8 mouse cellular contexts compared by ENCODE assay signal in the genomic region with DNA sequence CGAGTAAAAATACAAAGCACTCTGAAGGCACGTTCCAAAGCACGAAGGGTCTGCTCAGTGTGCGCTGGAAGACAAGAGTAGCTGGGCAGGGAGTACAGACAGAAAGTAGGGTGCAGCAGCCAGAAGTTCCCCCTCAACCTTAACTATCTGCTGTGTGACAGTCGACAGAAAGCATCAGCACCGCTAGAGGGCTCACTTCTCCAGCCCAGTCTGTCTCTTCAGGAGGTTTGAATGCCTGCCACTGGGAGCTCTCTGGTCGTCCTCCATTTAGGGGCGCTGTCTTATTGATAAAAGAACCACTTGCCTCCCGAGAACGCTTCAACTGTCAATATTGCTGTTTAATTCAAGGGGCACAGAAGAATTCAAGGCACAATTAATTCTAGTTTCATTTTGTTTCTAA. TPM values are rescaled to one million over a fixed set of nuclear protein-coding genes. Genes with fewer than 3 reads are reported as not detected.
DNase-seq lines count a peak whose midpoint lies in the region; ATAC-seq and TF ChIP-seq lines count a peak whose summit lies in the region.

No protein-coding gene starts in this region.

- H3K36me3 ChIP-seq in ES-E14 (ENCODE audit: control insufficient read depth, insufficient read depth, low read length, poor library complexity, severe bottlenecking) = no peaks in the 10 kb centered on the region
- H3K36me3 ChIP-seq in forebrain, embryonic 16.5 days (ENCODE audit: control insufficient read depth, insufficient read depth) = no peaks in the 10 kb centered on the region
- no peaks in the 10 kb centered on the region for H3K36me3 ChIP-seq in neural tube, embryonic 15.5 days

- no peak overlapping the region for H3K9ac ChIP-seq in ES-E14 (ENCODE audit: insufficient read depth, low read depth, low read length, poor library complexity, severe bottlenecking)
- H3K9ac ChIP-seq in forebrain, embryonic 16.5 days (replicated peaks; ENCODE audit: low read depth, low read length) = no peak overlapping the region; the same call in 1 of the 2 replicates
- no peak overlapping the region for H3K9ac ChIP-seq in neural tube, embryonic 15.5 days (replicated peaks)

- peak overlapping the region; percentile 33 for H3K4me2 ChIP-seq in forebrain, embryonic 16.5 days (ENCODE audit: low read length)
- peak overlapping the region; percentile 52 for H3K4me2 ChIP-seq in neural tube, embryonic 15.5 days

- H3K27me3 ChIP-seq in forebrain, embryonic 16.5 days (replicated peaks; ENCODE audit: control insufficient read depth, insufficient read depth, low read length) = no peaks in the 10 kb centered on the region
- no peaks in the 10 kb centered on the region for H3K27me3 ChIP-seq in neural tube, embryonic 15.5 days (replicated peaks)

- H3K4me1 ChIP-seq in ES-E14 (ENCODE audit: control insufficient read depth in 2 of 2, insufficient read depth in 2 of 2, low read length in 2 of 2, poor library complexity in 1 of 2) = no peaks in the 10 kb centered on the region
- peaks cover 3% of the 10 kb centered on the region; the same call in 1 of the 2 replicates for H3K4me1 ChIP-seq in forebrain, embryonic 16.5 days (replicated peaks; ENCODE audit: control insufficient read depth, insufficient read depth, low read length)
- H3K4me1 ChIP-seq in neural tube, embryonic 15.5 days = 0 out of 2 replicates have a peak, but pooled peaks cover 5% of the 10 kb centered on the region

- intact Hi-C loops in heart, postnatal 36 days (cut with DNase I) = loop anchor here (2.0 to 10.0 kb wide), 2 partner anchors 45 to 211 kb away; no protein-coding TSS in a partner anchor

- peak overlapping the region in 1 of 2 experiments; percentile 36; a peak in 2 of 4 replicates for H3K4me3 ChIP-seq in ES-E14 (ENCODE audit: insufficient read depth in 1 of 2, low read depth in 1 of 2, low read length in 2 of 2, poor library complexity in 1 of 2, severe bottlenecking in 1 of 2)
- 0 out of 2 replicates have a peak overlapping the region, but pooled peaks have one; percentile 4 for H3K4me3 ChIP-seq in forebrain, embryonic 16.5 days (replicated peaks; ENCODE audit: low read length)
- H3K4me3 ChIP-seq in neural tube, embryonic 15.5 days (replicated peaks) = peak overlapping the region; percentile 27

- peak; percentile 90 for ATAC-seq in forebrain, embryonic 16.5 days
- ATAC-seq in neural tube, embryonic 15.5 days (ENCODE audit: low FRiP score) = peak; percentile 96

- no peaks in the 10 kb centered on the region for H3K9me3 ChIP-seq in ES-E14 (ENCODE audit: control insufficient read depth, insufficient read depth, low read depth, low read length)
- no peaks in the 10 kb centered on the region for H3K9me3 ChIP-seq in forebrain, embryonic 16.5 days (ENCODE audit: control insufficient read depth, low read length)
- no peaks in the 10 kb centered on the region for H3K9me3 ChIP-seq in neural tube, embryonic 15.5 days (replicated peaks)

- in situ Hi-C loops in ES-E14 (cut with MboI; ENCODE audit: low sequenced_read_pairs in 2 of 2, unreplicated experiment in 2 of 2) = no loop called here

- no peak overlapping the region for H3K27ac ChIP-seq in ES-E14 (ENCODE audit: insufficient read depth, low read depth, low read length, poor library complexity, severe bottlenecking)
- H3K27ac ChIP-seq in forebrain, embryonic 16.5 days (ENCODE audit: low read length) = no peak overlapping the region
- no peak overlapping the region for H3K27ac ChIP-seq in neural tube, embryonic 15.5 days (replicated peaks)

- WGBS in forebrain, embryonic 16.5 days = 5% methylated on average over 10 of the region's 10 CpGs
- WGBS in neural tube, embryonic 15.5 days = 3% methylated on average over 10 of the region's 10 CpGs

- peak; percentile 74 for DNase-seq in ES-E14 (ENCODE audit: low read depth, low spot score)
- peak; percentile 36 for DNase-seq in cerebellum, adult 11-12 months
- DNase-seq in heart, postnatal 36 days = peak; percentile 76 to 79
- peak; percentile 76 to 92 for DNase-seq in layer of hippocampus, adult 18-20 months (ENCODE audit: low spot score in 2 of 2)
- peak; percentile 79 to 83 for DNase-seq in lung, adult 18-20 months
- DNase-seq in testis, postnatal 10 days (ENCODE audit: low spot score) = peak; percentile 88

TF ChIP-seq in ES-E14, 5 proteins besides CTCF, POLR2A, EP300 and RAD21:
- TF ChIP-seq MAFK (IDR thresholded peaks at IDR 0.05; ENCODE audit: insufficient read depth, low read depth, low read length) = no peak
- 0 out of 2 replicates have a peak, but pooled peaks have one; percentile 16 for TF ChIP-seq HCFC1 (IDR thresholded peaks at IDR 0.05; ENCODE audit: borderline replicate concordance, insufficient read depth, low read length)

RNA-seq across cellular contexts. Expression of gene Il2ra, which starts 21.4 kb away (rescaled TPM):
- not detected in 2 replicates for total RNA-seq in ES-E14 (2012; rRNA removed)
- not detected in 2 replicates for polyA plus RNA-seq in forebrain, embryonic 16.5 days (2015; fragmentation: Nextera tagmentation; extraction: Ambion mirVana)
- total RNA-seq in heart, postnatal 36 days (2021) = 1 to 10 TPM; 1.4 to 1.6 TPM
- under 1 TPM; 0.07 to 0.08 TPM for total RNA-seq in layer of hippocampus, adult 18-20 months (2021)
- polyA plus RNA-seq in neural tube, embryonic 15.5 days (2015; fragmentation: Nextera tagmentation; extraction: Ambion mirVana) = 26.4 TPM in 1 of 2 replicates, not detected in the other

RNA-seq across cellular contexts. Expression of gene Gm17490, which starts 37.9 kb away (rescaled TPM):
- not detected in 2 replicates for total RNA-seq in ES-E14 (2012; rRNA removed)
- not detected in 2 replicates for polyA plus RNA-seq in forebrain, embryonic 16.5 days (2015; fragmentation: Nextera tagmentation; extraction: Ambion mirVana)
- not detected for total RNA-seq in heart, postnatal 36 days (2021)
- total RNA-seq in layer of hippocampus, adult 18-20 months (2021) = not detected
- polyA plus RNA-seq in neural tube, embryonic 15.5 days (2015; fragmentation: Nextera tagmentation; extraction: Ambion mirVana) = not detected in 2 replicates

RNA-seq across cellular contexts. Expression of gene Il15ra, which starts 41.1 kb away (rescaled TPM):
- 0.90 and 2.4 TPM in 2 replicates for total RNA-seq in ES-E14 (2012; rRNA removed)
- polyA plus RNA-seq in forebrain, embryonic 16.5 days (2015; fragmentation: Nextera tagmentation; extraction: Ambion mirVana) = 0.39 and 0.80 TPM in 2 replicates
- total RNA-seq in heart, postnatal 36 days (2021) = 10 to 100 TPM; 27.3 to 27.9 TPM
- total RNA-seq in layer of hippocampus, adult 18-20 months (2021) = 1 to 10 TPM; 6.1 to 8.2 TPM
- polyA plus RNA-seq in neural tube, embryonic 15.5 days (2015; fragmentation: Nextera tagmentation; extraction: Ambion mirVana) = 1.6 and 8.1 TPM in 2 replicates

Comparison
In these comparisons a context has a peak if more than half of its experiments do, and no peak if none do; other contexts are left out.
1. DNase-seq: peak in every context shown above with its lines; median percentile 88 in testis, postnatal 10 days; 84 in layer of hippocampus, adult 18-20 months; 81 in lung, adult 18-20 months; 78 in heart, postnatal 36 days; 74 in ES-E14; 36 in cerebellum, adult 11-12 months.